Mouse (Mus musculus) MEL (cell line): ENCODE results near the gene Kif26b. TPM values are rescaled to one million over a fixed set of nuclear protein-coding genes. Genes with fewer than 3 reads are reported as not detected.

Experiments used
- DNase-seq: peaks from one replicate; pipeline ENCODE4 v3.0.0; 2011; ENCODE audit warnings: low read depth, low spot score
- H3K27ac ChIP-seq: 2 replicates; pipeline ENCODE4 v1.5.1; 2012; ENCODE audit warnings: low read depth, mild to moderate bottlenecking, control low read depth, low read length, moderate library complexity; ENCODE audit not compliant: control insufficient read depth
- H3K27me3 ChIP-seq, 2 experiments: fragments of 150-350 bp in 1 of 2; sonication (generic) in 1 of 2; 2 replicates each; pipeline ENCODE4 v1.6.1; 2012; ENCODE audit warnings: low read length in 2 of 2, mild to moderate bottlenecking in 2 of 2, improper control_type of control experiment in 1 of 2, moderate library complexity in 1 of 2; ENCODE audit not compliant: insufficient read depth in 2 of 2, control insufficient read depth in 1 of 2
- H3K36me3 ChIP-seq, 2 experiments: 2 replicates each; pipeline ENCODE4 v1.6.1; 2012 to 2014; ENCODE audit warnings: low read length in 2 of 2, improper control_type of control experiment in 1 of 2, inconsistent platforms in 1 of 2, mild to moderate bottlenecking in 1 of 2; ENCODE audit not compliant: insufficient read depth in 2 of 2, control insufficient read depth in 1 of 2
- H3K4me1 ChIP-seq, 2 experiments: fragments of 150-350 bp in 1 of 2; sonication (generic) in 1 of 2; 2 replicates each; pipeline ENCODE4 v1.6.1; 2012; ENCODE audit warnings: low read length in 2 of 2, improper control_type of control experiment in 1 of 2, mild to moderate bottlenecking in 1 of 2; ENCODE audit not compliant: insufficient read depth in 2 of 2, control insufficient read depth in 1 of 2
- H3K4me3 ChIP-seq, 2 experiments: fragments of 150-350 bp in 1 of 2; sonication (generic) in 1 of 2; 2 replicates each; pipeline ENCODE4 v1.5.1; 2012; ENCODE audit warnings: low read depth in 2 of 2, low read length in 2 of 2, mild to moderate bottlenecking in 2 of 2, moderate library complexity in 2 of 2, control low read depth in 1 of 2, improper control_type of control experiment in 1 of 2; ENCODE audit not compliant: control insufficient read depth in 1 of 2, insufficient read depth in 1 of 2
- H3K79me2 ChIP-seq: 2 replicates; pipeline ENCODE4 v1.6.1; 2012; ENCODE audit warnings: mild to moderate bottlenecking, low read length, moderate library complexity; ENCODE audit not compliant: control insufficient read depth, poor library complexity, insufficient read depth
- H3K9ac ChIP-seq: 2 replicates; pipeline ENCODE4 v1.6.1; 2012; ENCODE audit warnings: low read depth, mild to moderate bottlenecking, control low read depth, low read length, moderate library complexity; ENCODE audit not compliant: control insufficient read depth, poor library complexity, severe bottlenecking
- H3K9me3 ChIP-seq: fragments of 150-350 bp; sonication (generic); replicated peaks from 2 replicates; pipeline ENCODE4 v1.6.1; 2012; ENCODE audit warnings: mild to moderate bottlenecking, low read length, improper control_type of control experiment, moderate library complexity; ENCODE audit not compliant: insufficient read depth
- BHLHE40 ChIP-seq: IDR thresholded peaks from 2 replicates; pipeline ENCODE4 v1.6.1; 2012; ENCODE audit warnings: low read depth, mild to moderate bottlenecking, inconsistent platforms, low read length, improper control_type of control experiment, borderline replicate concordance
- CHD2 ChIP-seq: IDR thresholded peaks from 2 replicates; pipeline ENCODE4 v1.6.1; 2011; ENCODE audit warnings: low read length, improper control_type of control experiment
- CTCF ChIP-seq, 3 experiments: IDR thresholded peaks in 2 of 3; conservative IDR thresholded peaks in 1 of 3; 2 replicates each; pipeline ENCODE4 v1.5.1; 2011 to 2012; ENCODE audit warnings: low read length in 3 of 3, low read depth in 2 of 3, mild to moderate bottlenecking in 2 of 3, improper control_type of control experiment in 1 of 3, inconsistent platforms in 1 of 3, mixed read lengths in 1 of 3, moderate library complexity in 1 of 3; ENCODE audit not compliant: control insufficient read depth in 1 of 3, insufficient read depth in 1 of 3, poor library complexity in 1 of 3, severe bottlenecking in 1 of 3
- ELF1 ChIP-seq: IDR thresholded peaks from 2 replicates; pipeline ENCODE4 v1.6.1; 2014; ENCODE audit warnings: low read depth, mild to moderate bottlenecking, inconsistent platforms, low read length, improper control_type of control experiment, moderate library complexity
- EP300 ChIP-seq, 2 experiments: IDR thresholded peaks; 2 replicates each; pipeline ENCODE4 v1.6.1; 2011; ENCODE audit warnings: improper control_type of control experiment in 2 of 2, low read length in 2 of 2, low read depth in 1 of 2, mild to moderate bottlenecking in 1 of 2
- GATA1 ChIP-seq: IDR thresholded peaks from 2 replicates; pipeline ENCODE4 v1.6.1; 2011; ENCODE audit warnings: low read depth, low read length, improper control_type of control experiment
- HCFC1 ChIP-seq: IDR thresholded peaks from 2 replicates; pipeline ENCODE4 v1.6.1; 2012; ENCODE audit warnings: low read depth, mild to moderate bottlenecking, inconsistent platforms, low read length, improper control_type of control experiment, moderate library complexity
- JUND ChIP-seq: IDR thresholded peaks from 2 replicates; pipeline ENCODE4 v1.6.1; 2011; ENCODE audit warnings: low read depth, mild to moderate bottlenecking, improper control_type of control experiment, low read length
- MAFK ChIP-seq: IDR thresholded peaks from 2 replicates; pipeline ENCODE4 v1.6.1; 2011; ENCODE audit warnings: low read depth, mild to moderate bottlenecking, low read length, improper control_type of control experiment, borderline replicate concordance
- MAX ChIP-seq: IDR thresholded peaks from 2 replicates; pipeline ENCODE4 v1.6.1; 2011; ENCODE audit warnings: low read length, improper control_type of control experiment
- MEF2A ChIP-seq: IDR thresholded peaks from 2 replicates; pipeline ENCODE4 v1.6.1; 2014; ENCODE audit warnings: low read depth, mild to moderate bottlenecking, inconsistent platforms, low read length, improper control_type of control experiment; ENCODE audit not compliant: poor library complexity, insufficient replicate concordance, severe bottlenecking; ENCODE audit errors: extremely low read depth
- MXI1 ChIP-seq: IDR thresholded peaks from 2 replicates; pipeline ENCODE4 v1.6.1; 2011; ENCODE audit warnings: mild to moderate bottlenecking, low read depth, low read length, improper control_type of control experiment
- MYB ChIP-seq: IDR thresholded peaks from 2 replicates; pipeline ENCODE4 v1.6.1; 2011; ENCODE audit warnings: mild to moderate bottlenecking, low read depth, low read length, improper control_type of control experiment
- NELFE ChIP-seq: IDR thresholded peaks from 2 replicates; pipeline ENCODE4 v1.6.1; 2011; ENCODE audit warnings: low read depth, low read length, improper control_type of control experiment
- NRF1 ChIP-seq: IDR thresholded peaks from 2 replicates; pipeline ENCODE4 v1.6.1; 2014; ENCODE audit warnings: low read depth, mild to moderate bottlenecking, inconsistent platforms, low read length, improper control_type of control experiment, moderate library complexity; ENCODE audit not compliant: poor library complexity, insufficient read depth, severe bottlenecking
- POLR2A ChIP-seq, 2 experiments: IDR thresholded peaks; 2 replicates each; pipeline ENCODE4 v1.6.1; 2011 to 2012; ENCODE audit warnings: low read length in 2 of 2, mild to moderate bottlenecking in 2 of 2, control low read depth in 1 of 2, improper control_type of control experiment in 1 of 2, low read depth in 1 of 2, moderate library complexity in 1 of 2; ENCODE audit not compliant: control insufficient read depth in 1 of 2, insufficient read depth in 1 of 2, poor library complexity in 1 of 2
- POLR2AphosphoS2 ChIP-seq: IDR thresholded peaks from 2 replicates; pipeline ENCODE4 v1.6.1; 2011; ENCODE audit warnings: low read length, improper control_type of control experiment
- RAD21 ChIP-seq: IDR thresholded peaks from 2 replicates; pipeline ENCODE4 v1.6.1; 2011; ENCODE audit warnings: mild to moderate bottlenecking, low read depth, low read length, improper control_type of control experiment
- RCOR1 ChIP-seq: IDR thresholded peaks from 2 replicates; pipeline ENCODE4 v1.6.1; 2012; ENCODE audit warnings: low read depth, mild to moderate bottlenecking, inconsistent platforms, low read length, improper control_type of control experiment
- SIN3A ChIP-seq: IDR thresholded peaks from 2 replicates; pipeline ENCODE4 v1.6.1; 2012; ENCODE audit warnings: low read length, improper control_type of control experiment, inconsistent platforms
- TAL1 ChIP-seq: IDR thresholded peaks from 2 replicates; pipeline ENCODE4 v1.6.1; 2012; ENCODE audit warnings: mild to moderate bottlenecking, inconsistent platforms, low read length, moderate library complexity, mixed read lengths
- TBP ChIP-seq: IDR thresholded peaks from 2 replicates; pipeline ENCODE4 v1.8.0; 2011; ENCODE audit warnings: low read depth, low read length, improper control_type of control experiment
- UBTF ChIP-seq: IDR thresholded peaks from 2 replicates; pipeline ENCODE4 v1.6.1; 2012; ENCODE audit warnings: low read depth, mild to moderate bottlenecking, inconsistent platforms, low read length, improper control_type of control experiment, moderate library complexity, borderline replicate concordance; ENCODE audit not compliant: insufficient read depth
- USF1 ChIP-seq: IDR thresholded peaks from 2 replicates; pipeline ENCODE4 v1.6.1; 2014; ENCODE audit warnings: low read depth, mild to moderate bottlenecking, inconsistent platforms, low read length, improper control_type of control experiment, moderate library complexity
- ZKSCAN1 ChIP-seq: IDR thresholded peaks from 2 replicates; pipeline ENCODE4 v1.6.1; 2012; ENCODE audit warnings: low read depth, mild to moderate bottlenecking, inconsistent platforms, low read length, improper control_type of control experiment, moderate library complexity
- ZMIZ1 ChIP-seq: IDR thresholded peaks from 2 replicates; pipeline ENCODE4 v1.6.1; 2012; ENCODE audit warnings: low read depth, mild to moderate bottlenecking, inconsistent platforms, low read length, improper control_type of control experiment, moderate library complexity
- ZNF384 ChIP-seq: IDR thresholded peaks from 2 replicates; pipeline ENCODE4 v1.6.1; 2012; ENCODE audit warnings: low read depth, mild to moderate bottlenecking, inconsistent platforms, low read length, improper control_type of control experiment
- polyA plus RNA-seq, 2 experiments: library from polyadenylated mRNA; stranded (reverse) in 1 of 2; unstranded in 1 of 2; fragments of >175 nt in 1 of 2; fragments of >200 nt in 1 of 2; gene quantifications; 2 replicates each; pipeline versions ENCODE4 v1.2.1 to v1.2.4; 2012; ENCODE audit warnings: low replicate concordance in 2 of 2, low read depth in 1 of 2; ENCODE audit not compliant: insufficient read length in 2 of 2, insufficient read depth in 1 of 2, missing spikeins in 1 of 2
- total RNA-seq: library from RNA; depleted of rRNA; stranded (reverse); fragments of 300-350 nt; gene quantifications from 2 replicates; pipeline ENCODE4 v1.2.3, GENCODE M21; 2012

The Kif26b gene
- total and polyA plus RNA-seq, 3 experiments: 0.08 to 0.50 TPM; not detected in 1

GRCm38 (mm10) chr1:178544585-178544984 lies 15.7 kb downstream of the Kif26b start:
- TF ChIP-seq JUND: no peak
- TF ChIP-seq POLR2AphosphoS2: no peak
- TF ChIP-seq RCOR1: no peak
- TF ChIP-seq BHLHE40: no peak
- TF ChIP-seq MAX: no peak
- peak; percentile 81; the same call in 1 of the 2 replicates for TF ChIP-seq TBP
- peak; percentile 54; the same call in 1 of the 2 replicates for TF ChIP-seq ELF1
- TF ChIP-seq POLR2A (IDR thresholded peaks at IDR 0.05; ENCODE audit: control insufficient read depth in 1 of 2, insufficient read depth in 1 of 2, low read depth in 1 of 2, low read length in 2 of 2, poor library complexity in 1 of 2): peak in 1 of 2 experiments; percentile 40; a peak in 2 of 4 replicates
- TF ChIP-seq EP300 (IDR thresholded peaks at IDR 0.05; ENCODE audit: low read depth in 1 of 2, low read length in 2 of 2): peak in 1 of 2 experiments; percentile 46; a peak in 2 of 4 replicates
- TF ChIP-seq GATA1: no peak
- no peak for TF ChIP-seq SIN3A
- no peak for TF ChIP-seq CTCF (IDR thresholded peaks at IDR 0.05 in 2 of 3, conservative IDR thresholded peaks at IDR 0.05 in 1 of 3; ENCODE audit: control insufficient read depth in 1 of 3, insufficient read depth in 1 of 3, low read depth in 2 of 3, low read length in 3 of 3, poor library complexity in 1 of 3, severe bottlenecking in 1 of 3)
- peak; percentile 55; the same call in 1 of the 2 replicates for TF ChIP-seq MAFK
- TF ChIP-seq ZNF384: no peak
- no peak for TF ChIP-seq RAD21
- no peak for TF ChIP-seq NRF1
- TF ChIP-seq UBTF: no peak
- TF ChIP-seq CHD2: no peak
- TF ChIP-seq HCFC1: peak; percentile 53
- no peak for TF ChIP-seq ZKSCAN1
- peak; percentile 88 for DNase-seq
- H3K9ac ChIP-seq: no peak overlapping the region

DNA sequence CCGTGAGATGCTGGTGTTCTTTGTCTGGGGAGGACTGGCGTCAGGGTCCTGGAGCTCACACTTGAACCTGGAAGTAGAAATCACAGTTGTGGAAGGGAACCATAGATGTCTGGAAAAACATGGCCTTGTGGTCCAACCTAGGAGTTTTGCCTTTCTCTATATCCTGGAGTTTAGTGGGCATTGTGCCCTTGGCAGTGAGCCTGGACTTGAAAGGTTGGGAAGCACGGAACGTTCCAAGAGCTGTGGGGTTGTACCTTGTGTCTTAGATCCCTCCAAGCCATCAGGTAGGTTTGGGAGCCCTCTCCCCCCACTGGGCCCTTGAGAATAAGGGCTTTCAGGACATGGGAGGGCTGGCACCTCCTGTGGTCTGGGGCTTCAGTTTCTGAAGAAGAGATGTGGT lies 20.7 kb downstream of the Kif26b start:
- TF ChIP-seq TAL1 (no peak), MEF2A (no peak), SIN3A (no peak), JUND (no peak), CHD2 (no peak), ZMIZ1 (no peak), NELFE (no peak), MAX (no peak), BHLHE40 (no peak), CTCF (IDR thresholded peaks at IDR 0.05 in 2 of 3, conservative IDR thresholded peaks at IDR 0.05 in 1 of 3; ENCODE audit: control insufficient read depth in 1 of 3, insufficient read depth in 1 of 3, low read depth in 2 of 3, low read length in 3 of 3, poor library complexity in 1 of 3, severe bottlenecking in 1 of 3) (no peak), ELF1 (no peak), MYB (no peak), USF1 (no peak), RCOR1 (no peak), MXI1 (no peak), RAD21 (no peak)
- TF ChIP-seq, all 39 proteins: peak for 0
- Histone ChIP-seq H3K4me1 (no peaks in the 10 kb centered on the region), H3K27me3 (no peaks in the 10 kb centered on the region; a peak in 2 of 4 replicates), H3K9ac (no peak overlapping the region), H3K79me2 (no peaks in the 10 kb centered on the region), H3K4me3 (no peak overlapping the region), H3K27ac (no peak overlapping the region), H3K36me3 (no peaks in the 10 kb centered on the region), H3K9me3 (no peaks in the 10 kb centered on the region)
- no peak for DNase-seq

More at GRCm38 (mm10) chr1:178544585-178544984, 15.7 kb downstream of the Kif26b start:
- Histone ChIP-seq H3K36me3 (peaks cover 0 to 3% of the 10 kb centered on the region in 2 experiments; a peak in 2 of 4 replicates), H3K4me1 (peaks cover 0 to 5% of the 10 kb centered on the region in 2 experiments; a peak in 1 of 4 replicates), H3K79me2 (no peaks in the 10 kb centered on the region), H3K4me3 (no peak overlapping the region), H3K27ac (no peak overlapping the region; the same call in 1 of the 2 replicates), H3K9me3 (no peaks in the 10 kb centered on the region), H3K27me3 (no peaks in the 10 kb centered on the region; a peak in 1 of 4 replicates)
